Mouse (Mus musculus) CH12F3 (cell line): ENCODE measurements around the gene Fam227a.
"Not testable (repeated sequence)": the region's sequence is repeated elsewhere in the genome, so short reads cannot be mapped to it uniquely, and the experiment has no call there.

ENCODE experiments used
- in situ Hi-C: fragments of 300-500 bp; cut with MboI; formaldehyde crosslinking; loops from 2 replicates; pipeline ENCODE4 v1.14.3; 2020; ENCODE audit warnings: low sequenced_read_pairs

Fam227a gene

DNA sequence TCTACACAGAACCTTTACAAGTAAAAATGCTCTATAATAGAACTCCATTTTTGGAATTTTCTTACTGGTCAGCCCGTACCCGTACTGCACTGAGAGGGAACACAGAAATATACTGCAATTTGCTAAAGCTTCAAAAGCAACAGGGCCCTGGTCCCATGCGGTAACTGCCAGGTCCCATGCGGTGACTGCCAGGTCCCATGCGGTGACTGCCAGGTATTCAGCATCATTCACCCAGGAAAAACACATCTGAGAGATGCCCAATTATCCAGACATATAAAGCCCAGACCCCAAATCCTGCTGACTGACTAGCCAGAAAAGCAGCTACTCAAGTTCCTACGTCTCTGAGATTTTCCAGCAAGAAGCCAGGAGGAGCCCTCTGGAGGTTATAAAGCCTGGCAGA is 25.9 kb upstream of the Fam227a start:
- in situ Hi-C loops: no loop called here

DNA sequence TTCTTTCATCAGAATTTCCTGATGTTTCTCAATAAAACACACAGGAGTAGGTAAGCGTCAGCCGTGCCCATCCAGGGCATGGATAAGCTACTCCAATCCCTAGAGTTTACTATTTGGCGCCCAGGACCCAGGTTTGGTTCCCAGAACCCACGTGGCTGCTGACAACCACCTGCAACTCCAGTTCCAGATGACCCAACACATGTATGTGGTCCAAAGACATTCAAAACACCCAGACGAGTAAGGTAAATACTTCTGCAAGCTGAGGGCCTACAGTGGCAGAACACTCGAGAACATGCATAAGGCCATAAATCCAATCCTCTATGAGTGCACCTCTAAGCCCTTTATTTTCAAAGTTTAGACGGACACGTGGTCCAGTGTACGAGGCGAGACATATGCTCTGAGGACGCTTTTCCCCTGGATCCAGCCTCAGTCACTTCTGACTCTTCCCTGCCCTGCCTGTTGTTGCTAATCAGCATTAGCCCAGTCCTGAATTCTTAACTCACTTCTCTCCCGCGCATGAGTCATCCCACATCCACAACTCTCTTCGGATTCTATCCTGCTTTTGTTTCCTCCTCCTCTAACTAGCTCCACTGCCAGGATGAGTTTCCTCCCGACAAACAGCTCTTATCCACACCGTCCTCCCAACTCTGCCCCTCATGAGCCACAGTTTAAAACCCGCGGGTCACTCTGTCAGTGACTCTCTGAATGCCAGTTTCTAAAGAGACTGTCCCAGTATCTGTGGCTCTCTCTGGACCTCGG is 25.1 kb upstream of the Fam227a start:
- in situ Hi-C loops: no loop called here

DNA sequence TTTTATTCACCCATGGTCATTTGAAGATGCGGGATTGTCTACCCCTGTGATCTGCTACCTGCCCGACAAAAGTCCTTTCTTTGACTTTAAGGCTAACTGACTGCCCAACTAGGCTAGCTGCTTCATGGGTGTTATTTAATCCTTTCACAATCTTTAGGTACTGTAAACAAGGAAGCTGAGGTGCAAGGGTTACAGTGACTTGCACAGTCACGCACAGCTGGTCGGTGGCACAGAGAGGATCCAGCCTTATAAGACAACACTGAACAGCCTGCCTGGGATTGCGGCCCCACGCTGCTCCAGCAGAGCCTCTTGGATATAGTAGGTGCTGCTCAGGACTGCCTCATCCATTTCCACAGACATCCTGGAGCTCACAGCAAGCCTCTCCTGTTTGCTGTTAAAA is 24.4 kb upstream of the Fam227a start:
- in situ Hi-C loops: no loop called here

DNA sequence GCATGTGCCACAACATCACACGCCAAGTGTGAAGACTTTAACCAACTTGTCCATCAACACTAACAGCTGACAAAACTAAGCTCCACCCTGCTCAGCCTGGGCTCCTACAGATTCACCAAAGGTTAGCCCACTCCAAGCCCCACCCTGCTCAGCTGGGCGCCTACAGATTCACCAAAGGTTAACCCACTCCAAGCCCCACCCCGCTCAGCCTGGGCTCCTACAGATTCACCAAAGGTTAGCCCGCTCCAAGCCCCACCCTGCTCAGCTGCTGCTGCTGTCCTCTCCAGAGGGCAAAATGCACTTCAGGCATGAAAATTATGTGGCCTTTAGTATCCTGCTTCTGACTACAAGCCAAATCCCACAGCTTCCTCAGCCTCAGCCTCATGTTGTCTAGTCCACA is 23.2 kb upstream of the Fam227a start:
- in situ Hi-C loops: no loop called here

DNA sequence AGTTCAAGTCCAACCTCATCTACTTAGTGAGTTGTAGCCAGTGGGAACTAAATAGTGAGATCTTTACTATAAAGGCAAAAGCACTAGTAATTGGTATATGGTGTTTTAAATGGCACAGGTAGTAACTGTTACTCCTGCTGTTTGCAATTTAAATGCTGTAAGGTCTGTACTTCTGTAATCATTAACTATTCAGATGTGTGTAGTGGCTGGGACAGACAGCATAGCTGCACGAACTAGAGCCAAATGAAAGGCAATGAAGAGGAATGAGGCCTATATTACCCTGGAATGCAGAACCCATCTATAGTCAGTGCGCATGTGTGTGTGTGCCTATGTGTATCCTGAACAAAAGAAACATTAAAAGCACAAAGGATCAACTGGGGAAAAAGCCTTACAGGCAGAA is 19.2 kb upstream of the Fam227a start:
- in situ Hi-C loops: no loop called here

DNA sequence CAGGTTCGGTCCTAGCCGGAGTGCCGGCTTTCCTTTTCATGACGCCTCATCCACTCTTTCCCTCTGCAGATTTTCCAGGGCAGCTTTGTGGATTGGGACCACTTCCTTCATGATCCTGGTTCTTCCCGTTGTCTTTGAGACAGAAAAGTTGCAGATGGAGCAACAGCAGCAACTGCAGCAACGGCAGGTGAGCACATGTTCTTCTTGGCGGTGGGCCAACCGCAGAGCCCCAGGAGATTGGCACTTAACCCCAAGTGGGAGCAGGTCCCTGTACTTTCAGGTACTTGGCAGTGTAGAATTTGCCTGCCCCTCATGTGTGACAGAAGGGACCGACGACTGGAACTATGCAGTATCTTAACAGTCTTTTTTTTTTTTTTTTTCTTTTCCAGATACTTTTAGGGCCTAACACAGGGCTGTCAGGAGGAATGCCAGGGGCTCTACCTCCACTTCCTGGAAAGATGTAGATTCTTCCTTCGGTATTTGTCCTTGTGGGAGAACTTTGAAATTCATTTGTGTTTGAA is 13.1 kb upstream of the Fam227a start:
- in situ Hi-C loops: not testable (repeated sequence)

DNA sequence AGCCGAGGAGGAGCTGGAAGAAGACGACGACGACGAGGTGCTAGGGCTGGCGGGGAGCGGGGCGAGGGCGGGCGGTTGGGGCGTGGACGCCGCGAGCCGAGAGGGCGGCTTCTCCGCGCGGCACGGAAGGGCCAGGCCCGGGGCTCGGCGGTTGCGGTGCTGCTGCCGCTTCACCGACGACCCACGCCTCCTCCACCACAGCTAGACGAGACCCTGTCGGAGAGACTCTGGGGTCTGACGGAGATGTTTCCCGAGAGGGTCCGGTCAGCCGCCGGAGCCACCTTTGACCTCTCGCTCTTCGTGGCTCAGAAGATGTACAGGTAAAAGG is 12.2 kb upstream of the Fam227a start:
- in situ Hi-C loops: no loop called here

DNA sequence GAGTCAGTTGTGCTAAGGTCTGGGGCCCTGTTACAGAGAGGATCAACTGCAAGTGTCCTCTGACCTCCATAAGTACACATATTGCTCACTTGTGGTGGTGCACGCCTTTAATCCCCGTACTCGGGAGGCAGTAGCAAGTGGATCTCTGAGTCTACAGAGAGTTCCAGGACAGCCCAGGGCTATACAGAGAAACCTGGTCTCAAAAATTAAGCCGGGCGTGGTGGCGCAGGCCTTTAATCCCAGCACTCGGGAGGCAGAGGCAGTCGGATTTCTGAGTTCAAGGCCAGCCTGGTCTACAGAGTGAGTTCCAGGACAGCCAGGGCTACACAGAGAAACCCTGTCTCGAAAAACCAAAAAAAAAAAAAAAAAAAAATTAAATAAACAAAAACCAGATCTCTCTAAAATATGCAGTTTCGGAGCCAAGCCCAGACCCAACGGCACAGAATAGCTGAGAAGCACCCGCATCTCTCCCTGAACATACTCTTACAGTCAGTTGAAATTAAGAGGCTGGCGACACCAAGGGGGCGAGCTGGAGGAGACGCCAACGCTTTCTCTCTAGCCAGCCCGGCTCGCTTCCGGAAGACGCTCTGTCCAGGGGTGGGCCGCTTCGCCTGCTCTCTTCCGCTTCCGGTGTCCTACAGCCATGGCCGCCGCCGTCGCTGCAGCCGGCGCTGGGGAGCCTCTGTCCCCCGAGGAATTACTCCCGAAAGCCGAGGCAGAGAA is 11.7 kb upstream of the Fam227a start, which contains the start of gene Tomm22:
Tomm22 (plus strand) TSS at position 613 of the 723 bp plus-strand sequence.
- in situ Hi-C loops: no loop called here

DNA sequence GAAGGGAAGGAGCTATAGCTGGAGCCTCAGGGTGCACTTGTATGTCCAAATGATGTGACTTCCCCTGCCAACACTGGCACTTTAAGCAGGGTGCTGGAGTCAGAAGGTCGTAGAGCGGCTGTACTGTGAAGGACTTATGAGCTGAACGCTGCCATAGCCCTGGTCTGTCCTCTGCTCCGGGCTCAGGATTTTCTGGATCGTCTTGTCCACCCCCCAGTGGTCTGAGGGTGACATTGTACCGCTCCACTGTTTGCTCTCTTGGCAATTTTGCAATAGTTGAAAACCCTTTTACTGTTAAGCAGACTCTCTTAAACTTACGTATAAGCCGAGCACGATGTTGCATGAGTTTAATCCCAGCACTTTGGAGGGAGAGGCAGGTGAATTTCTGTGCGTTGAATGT is 10.4 kb upstream of the Fam227a start:
- in situ Hi-C loops: no loop called here

DNA sequence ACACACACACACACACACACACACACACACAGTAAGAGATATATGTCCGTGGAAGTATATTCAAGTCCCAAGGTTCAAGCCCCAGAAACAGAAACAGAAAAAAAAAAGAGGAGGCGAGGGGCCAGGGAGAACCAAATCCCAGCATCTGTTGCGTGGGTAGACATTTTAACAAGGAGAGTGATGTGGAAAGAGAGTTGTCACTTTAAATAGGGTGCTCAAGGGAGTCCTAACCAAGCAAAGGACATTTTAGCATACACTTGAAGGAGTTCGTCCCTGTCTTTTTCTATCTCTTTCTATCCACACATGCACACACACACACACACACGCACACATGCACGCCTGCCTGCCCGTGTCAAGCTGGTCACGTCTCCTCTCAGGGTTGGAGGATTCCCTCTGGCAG is 5.9 kb upstream of the Fam227a start:
- in situ Hi-C loops: no loop called here

DNA sequence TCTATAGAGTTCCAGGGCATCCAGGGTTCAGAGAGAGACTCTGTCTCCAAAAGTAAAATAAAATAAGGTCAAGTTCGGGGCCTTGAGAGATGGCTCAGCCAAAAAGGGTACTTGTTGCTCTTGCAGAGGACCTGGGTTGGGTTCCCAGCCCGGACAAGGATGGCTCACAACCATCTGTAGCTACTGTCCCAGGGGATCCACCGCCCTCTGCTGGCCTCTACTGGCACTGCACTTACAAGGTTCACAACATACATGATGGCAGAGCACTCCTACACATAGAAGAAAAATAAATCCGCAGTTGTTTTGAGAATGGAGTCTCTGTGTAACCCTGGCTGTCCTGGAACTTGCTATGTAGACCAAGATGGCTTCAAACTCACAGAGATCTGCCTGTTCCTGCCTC is 3.1 kb upstream of the Fam227a start:
- in situ Hi-C loops: no loop called here

DNA sequence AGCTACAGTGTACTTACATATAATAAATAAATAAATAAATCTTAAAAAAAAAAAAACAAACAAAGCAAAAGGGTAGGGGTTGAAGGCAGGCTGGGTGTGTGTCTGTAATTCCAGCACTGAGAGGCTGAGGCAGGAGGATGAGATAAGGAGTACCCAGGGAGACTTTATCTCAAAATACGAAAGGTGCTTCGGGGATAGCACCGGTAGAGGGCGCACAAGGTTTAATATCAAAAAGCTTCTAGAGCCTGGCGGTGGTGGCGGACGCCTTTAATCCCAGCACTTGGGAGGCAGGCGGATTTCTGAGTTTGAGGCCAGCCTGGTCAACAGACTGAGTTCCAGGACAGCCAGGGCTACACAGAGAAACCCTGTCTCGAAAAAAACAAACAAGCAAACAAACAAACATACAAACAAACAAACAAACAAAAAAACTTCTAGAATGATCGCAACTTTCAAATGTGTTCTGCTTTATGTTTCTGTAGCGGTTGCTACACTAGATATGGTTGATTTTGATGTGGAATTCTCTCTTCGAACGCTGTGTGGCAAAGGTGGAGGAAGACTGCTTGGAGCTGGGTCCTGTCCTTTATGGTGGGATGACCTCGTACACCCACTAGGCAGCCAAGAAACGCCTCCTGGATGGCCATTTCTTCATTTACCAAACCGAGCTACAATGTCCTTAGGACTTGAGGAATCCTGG is 772 bp downstream of the Fam227a start:
- in situ Hi-C loops: no loop called here

DNA sequence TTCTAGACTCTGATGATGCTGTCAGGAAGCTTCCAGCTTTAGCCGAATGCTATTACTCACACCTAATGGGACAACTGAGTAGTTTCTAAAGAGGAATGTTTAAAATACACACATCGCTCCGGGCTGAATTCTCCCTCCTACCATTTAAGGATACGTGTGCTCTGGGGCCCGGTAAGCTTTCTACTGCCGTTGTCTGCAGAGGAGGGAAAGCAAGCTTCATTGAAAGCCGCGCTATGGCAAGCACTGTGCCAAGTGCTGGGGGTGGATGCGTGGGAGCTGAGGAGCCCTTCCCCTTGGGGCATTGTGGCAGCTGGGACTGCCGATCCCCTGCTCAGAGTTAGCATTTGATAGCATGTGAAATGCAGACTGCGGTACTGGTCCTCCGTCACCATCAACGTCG is 2.3 kb downstream of the Fam227a start:
- in situ Hi-C loops: no loop called here

DNA sequence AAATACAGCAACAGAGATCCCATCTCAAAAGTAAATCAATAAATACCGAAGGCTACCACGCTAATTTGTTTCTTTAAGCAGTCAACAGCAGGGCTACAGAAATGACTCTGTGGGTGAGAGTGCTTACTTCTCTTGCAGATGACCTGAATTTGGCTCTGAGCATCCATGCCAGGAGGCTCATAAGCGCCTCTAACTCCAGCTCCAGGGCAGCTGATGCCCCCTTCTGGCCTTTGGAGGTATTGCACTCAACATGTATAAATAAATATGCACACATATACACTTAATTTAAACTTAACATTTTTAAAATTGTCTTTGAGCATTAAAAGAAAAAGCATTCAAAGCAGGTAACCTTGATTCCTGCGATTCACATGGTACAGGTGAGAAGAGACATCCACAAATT is 7.3 kb downstream of the Fam227a start:
- in situ Hi-C loops: no loop called here

DNA sequence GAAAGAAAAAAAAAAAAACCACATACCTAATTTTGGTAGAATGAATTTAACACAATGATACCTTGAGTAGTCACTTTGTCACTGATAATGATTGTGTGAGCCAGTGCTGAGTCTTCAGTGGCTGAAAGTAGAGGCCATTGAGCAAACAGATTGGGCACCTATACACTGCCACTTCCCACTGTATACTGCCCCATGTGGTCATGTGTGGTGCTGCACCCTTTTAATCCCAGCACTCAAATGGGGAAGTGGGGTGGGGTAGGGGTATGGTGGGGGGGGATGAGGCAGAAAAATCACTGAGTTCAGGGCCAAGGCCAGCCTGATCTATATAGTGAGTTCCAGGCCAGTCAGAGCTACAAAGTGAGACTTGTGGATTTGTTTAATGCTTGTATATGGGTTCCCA is 8.2 kb downstream of the Fam227a start:
- in situ Hi-C loops: no loop called here

DNA sequence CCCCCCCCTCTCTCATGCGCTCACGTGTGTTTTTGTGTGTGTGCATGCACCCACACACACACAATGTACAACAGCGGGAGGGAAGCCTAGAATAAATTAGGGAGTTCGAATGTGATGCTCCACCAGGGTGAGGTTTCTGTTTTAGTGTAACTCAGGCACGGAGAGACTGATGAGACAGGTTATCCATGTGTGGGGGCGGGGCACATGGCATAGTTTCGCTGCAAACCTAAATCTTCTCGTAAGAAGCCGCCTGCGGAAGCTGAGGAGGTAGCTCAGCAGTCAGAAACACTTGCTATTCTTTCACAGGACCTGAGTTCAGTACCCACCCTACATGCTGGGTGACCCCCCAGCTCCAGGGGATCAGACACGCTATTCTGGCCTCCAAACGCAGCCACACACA is 10.6 kb downstream of the Fam227a start:
- in situ Hi-C loops: no loop called here

DNA sequence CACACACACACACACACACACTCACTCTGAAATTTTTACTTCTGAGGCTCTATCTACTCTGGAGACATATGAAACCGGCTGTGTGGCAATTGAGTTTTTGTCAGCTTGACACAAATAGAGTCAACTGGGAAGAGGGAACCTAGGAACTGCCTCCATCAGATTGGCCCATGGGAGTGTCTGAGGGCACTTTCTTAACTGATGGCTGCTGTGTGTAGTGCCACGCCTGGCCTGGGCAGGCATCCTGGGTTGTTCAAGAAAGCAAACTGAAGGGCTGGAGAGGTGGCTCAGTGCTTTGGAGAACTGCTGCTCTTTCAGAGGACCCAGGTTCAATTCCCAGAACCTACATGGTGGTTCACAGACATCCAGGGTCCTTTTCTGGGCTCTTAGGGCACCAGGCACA is 13.3 kb downstream of the Fam227a start:
- in situ Hi-C loops: no loop called here

DNA sequence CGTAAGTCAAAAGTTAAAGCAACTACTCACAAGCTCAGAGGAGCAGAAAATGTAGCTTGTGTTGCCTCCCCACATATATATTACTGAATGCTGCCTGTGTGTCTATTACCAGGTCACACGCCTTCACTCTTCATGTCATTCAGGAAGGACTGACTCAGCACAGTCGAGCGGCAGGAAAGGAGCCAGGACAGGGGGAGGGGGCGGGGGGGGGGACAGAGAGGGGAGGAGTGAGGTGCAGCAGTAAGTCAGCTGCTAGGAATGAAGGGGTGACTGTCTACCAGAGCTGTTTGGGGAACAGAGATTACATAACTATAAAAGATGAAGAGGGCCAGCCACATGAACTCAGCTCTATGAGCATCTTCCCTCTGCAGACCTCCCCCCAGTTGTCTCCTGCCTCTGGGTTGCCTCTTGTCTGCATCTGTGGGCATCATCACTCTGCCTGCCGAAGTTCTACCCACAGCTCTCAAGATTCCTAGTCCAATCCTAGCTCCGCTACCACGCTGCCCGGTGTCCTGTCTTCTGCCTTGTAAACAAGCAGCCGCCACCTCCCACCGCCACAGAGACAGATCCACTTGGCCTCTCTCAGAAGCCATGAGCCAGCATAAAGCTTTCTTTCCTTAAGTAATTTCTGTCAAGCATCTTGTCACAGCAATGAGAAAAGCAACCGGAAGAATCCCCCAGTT is 17.5 kb downstream of the Fam227a start:
- in situ Hi-C loops: no loop called here

DNA sequence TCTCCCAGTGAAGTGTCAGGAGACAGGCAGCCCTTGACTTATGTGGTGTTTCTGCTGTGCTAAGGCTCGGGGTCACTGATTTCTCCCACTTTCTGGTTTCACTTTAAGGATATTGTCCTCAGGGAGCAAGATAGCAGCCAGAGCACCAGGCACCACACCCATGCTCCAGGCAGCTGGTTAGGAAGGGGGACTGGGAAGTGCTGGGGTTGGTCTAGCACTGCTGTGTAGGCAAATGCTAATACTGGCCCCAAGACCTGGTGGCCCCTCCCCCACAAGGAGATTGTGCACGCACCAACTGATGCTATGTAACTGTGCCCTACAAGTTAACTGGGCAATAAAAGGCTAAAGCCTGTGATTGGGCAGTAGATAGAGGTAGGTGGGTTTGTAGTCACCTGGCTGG is 28.3 kb downstream of the Fam227a start:
- in situ Hi-C loops: no loop called here

DNA sequence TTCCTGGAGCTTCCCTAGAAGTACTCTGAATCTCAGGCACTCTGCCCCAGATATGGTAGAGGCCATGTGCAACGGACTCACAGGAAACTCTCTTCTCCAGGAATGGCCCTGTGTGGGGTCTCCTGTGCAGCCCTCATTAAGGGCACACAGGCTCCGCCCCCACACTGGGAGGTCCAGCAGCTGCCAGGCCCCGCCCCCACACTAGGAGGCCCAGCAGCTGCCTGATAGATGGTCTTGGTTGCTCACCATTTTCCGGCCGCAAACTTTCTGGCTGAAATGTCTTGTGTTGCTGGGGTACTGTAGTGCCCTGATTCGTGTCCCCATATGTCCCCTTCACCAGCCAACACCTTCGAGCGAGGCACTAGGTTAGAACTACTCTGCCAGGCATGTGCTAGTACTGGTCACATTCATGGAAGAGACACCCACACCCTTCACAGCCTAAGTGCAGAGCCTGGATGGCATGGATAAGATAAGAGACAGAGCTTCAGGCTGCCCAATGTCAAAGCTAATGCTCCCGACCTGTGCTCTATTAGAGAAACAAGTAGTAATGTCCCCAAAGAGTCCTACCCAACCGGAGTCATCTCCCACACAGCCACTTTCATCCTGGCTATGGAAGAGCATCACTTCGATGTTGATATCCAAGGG is 38.9 kb downstream of the Fam227a start:
- in situ Hi-C loops: no loop called here

DNA sequence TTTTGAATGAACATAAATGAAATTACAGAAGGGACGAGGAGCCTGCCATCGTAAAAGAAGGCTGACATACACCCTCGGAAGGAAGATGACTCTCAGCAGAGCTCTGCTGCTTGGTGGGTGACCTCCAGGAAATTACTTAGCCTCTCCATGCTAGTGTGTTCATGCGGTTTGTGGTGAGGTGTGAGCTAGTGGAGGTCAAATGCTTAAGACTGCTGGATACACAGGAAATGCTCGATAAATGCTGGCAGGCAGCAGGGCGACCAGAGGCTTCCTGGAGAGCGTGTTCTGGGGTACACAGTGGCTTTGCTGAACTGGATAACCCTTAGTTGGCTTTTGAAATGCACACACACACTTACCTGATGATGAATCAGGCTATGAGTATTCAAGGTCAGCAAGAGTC is 40.3 kb downstream of the Fam227a start:
- in situ Hi-C loops: no loop called here
